Mouse (Mus musculus): ENCODE measurements at regions not wholly inside any gene's neighbourhood (a gene's known extent, or its start where the extent isn't known, plus 50 kb on each side); places are given as distances from the start of the nearest gene placed in this dataset.

GRCm38 (mm10) chr1:72108678-72109077 is 103.4 kb downstream of the Mreg start:
- H3K4me3 ChIP-seq (replicated peaks; ENCODE audit: extremely low read depth, low read depth, low read length) = no peak overlapping the region
- no peaks in the 10 kb centered on the region for H3K4me1 ChIP-seq (ENCODE audit: control insufficient read depth, insufficient read depth, low read length)
- TF ChIP-seq POLR2A (IDR thresholded peaks at IDR 0.05; ENCODE audit: borderline replicate concordance, extremely low read depth, low read depth, low read length) = no peak
- TF ChIP-seq CTCF (IDR thresholded peaks at IDR 0.05; ENCODE audit: insufficient read depth, low read length) = no peak
- 59% methylated on average over 8 of the region's 8 CpGs for WGBS
- DNase-seq = no peak

- no peak for DNase-seq
- 85% methylated on average over 7 of the region's 7 CpGs for WGBS
- no peak for TF ChIP-seq POLR2A (IDR thresholded peaks at IDR 0.05; ENCODE audit: borderline replicate concordance, extremely low read depth, low read depth, low read length)
- TF ChIP-seq CTCF (IDR thresholded peaks at IDR 0.05; ENCODE audit: insufficient read depth, low read length) = no peak
- Histone ChIP-seq H3K4me1 (ENCODE audit: control insufficient read depth, insufficient read depth, low read length) (no peaks in the 10 kb centered on the region), H3K4me3 (replicated peaks; ENCODE audit: extremely low read depth, low read depth, low read length) (no peak overlapping the region)
Observed at GRCm38 (mm10) chr1:72107125-72107524, 105.0 kb downstream of the Mreg start.

- H3K4me1 ChIP-seq (ENCODE audit: control insufficient read depth, insufficient read depth, low read length) = no peaks in the 10 kb centered on the region
- no peak for TF ChIP-seq POLR2A (IDR thresholded peaks at IDR 0.05; ENCODE audit: borderline replicate concordance, extremely low read depth, low read depth, low read length)
- no peak for TF ChIP-seq CTCF (IDR thresholded peaks at IDR 0.05; ENCODE audit: insufficient read depth, low read length)
- H3K4me3 ChIP-seq (replicated peaks; ENCODE audit: extremely low read depth, low read depth, low read length) = no peak overlapping the region
- DNase-seq = no peak
- WGBS = 84% methylated on average over 4 of the region's 4 CpGs
Observed at GRCm38 (mm10) chr1:72106655-72107054, 105.5 kb downstream of the Mreg start.

- TF ChIP-seq POLR2A (IDR thresholded peaks at IDR 0.05; ENCODE audit: borderline replicate concordance, extremely low read depth, low read depth, low read length) (no peak), CTCF (IDR thresholded peaks at IDR 0.05; ENCODE audit: insufficient read depth, low read length) (no peak)
- DNase-seq = no peak
- H3K4me1 ChIP-seq (ENCODE audit: control insufficient read depth, insufficient read depth, low read length) = no peaks in the 10 kb centered on the region
- no peak overlapping the region for H3K4me3 ChIP-seq (replicated peaks; ENCODE audit: extremely low read depth, low read depth, low read length)
- 65% methylated on average over 5 of the region's 5 CpGs for WGBS
Observed at GRCm38 (mm10) chr1:72105435-72106057, 106.6 kb downstream of the Mreg start.

GRCm38 (mm10) chr1:72103962-72104361 is 108.1 kb downstream of the Mreg start:
- no peak overlapping the region for H3K4me3 ChIP-seq (replicated peaks; ENCODE audit: extremely low read depth, low read depth, low read length)
- H3K4me1 ChIP-seq (ENCODE audit: control insufficient read depth, insufficient read depth, low read length) = no peaks in the 10 kb centered on the region
- 45% methylated on average over 6 of the region's 6 CpGs for WGBS
- no peak for DNase-seq
- TF ChIP-seq CTCF (IDR thresholded peaks at IDR 0.05; ENCODE audit: insufficient read depth, low read length) (no peak), POLR2A (IDR thresholded peaks at IDR 0.05; ENCODE audit: borderline replicate concordance, extremely low read depth, low read depth, low read length) (no peak)

- no peak overlapping the region for H3K4me3 ChIP-seq (replicated peaks; ENCODE audit: extremely low read depth, low read depth, low read length)
- 79% methylated on average over 6 of the region's 6 CpGs for WGBS
- no peaks in the 10 kb centered on the region for H3K4me1 ChIP-seq (ENCODE audit: control insufficient read depth, insufficient read depth, low read length)
- TF ChIP-seq POLR2A (IDR thresholded peaks at IDR 0.05; ENCODE audit: borderline replicate concordance, extremely low read depth, low read depth, low read length) = no peak
- TF ChIP-seq CTCF (IDR thresholded peaks at IDR 0.05; ENCODE audit: insufficient read depth, low read length) = no peak
- DNase-seq = no peak
Observed at GRCm38 (mm10) chr1:72103387-72103786, 108.7 kb downstream of the Mreg start.

GRCm38 (mm10) chr1:72099447-72099846 is 112.7 kb downstream of the Mreg start:
- Histone ChIP-seq H3K4me1 (ENCODE audit: control insufficient read depth, insufficient read depth, low read length) (no peaks in the 10 kb centered on the region), H3K4me3 (replicated peaks; ENCODE audit: extremely low read depth, low read depth, low read length) (no peak overlapping the region)
- TF ChIP-seq POLR2A (IDR thresholded peaks at IDR 0.05; ENCODE audit: borderline replicate concordance, extremely low read depth, low read depth, low read length) = no peak
- no peak for TF ChIP-seq CTCF (IDR thresholded peaks at IDR 0.05; ENCODE audit: insufficient read depth, low read length)
- 39% methylated on average over 5 of the region's 5 CpGs for WGBS
- no peak for DNase-seq

GRCm38 (mm10) chr1:72091344-72091743 is 120.8 kb downstream of the Mreg start:
- Histone ChIP-seq H3K4me1 (ENCODE audit: control insufficient read depth, insufficient read depth, low read length) (no peaks in the 10 kb centered on the region), H3K4me3 (replicated peaks; ENCODE audit: extremely low read depth, low read depth, low read length) (no peak overlapping the region)
- no peak for TF ChIP-seq POLR2A (IDR thresholded peaks at IDR 0.05; ENCODE audit: borderline replicate concordance, extremely low read depth, low read depth, low read length)
- TF ChIP-seq CTCF (IDR thresholded peaks at IDR 0.05; ENCODE audit: insufficient read depth, low read length) = no peak
- 71% methylated on average over 2 of the region's 2 CpGs for WGBS
- no peak for DNase-seq

GRCm38 (mm10) chr1:72085661-72086060 is 126.4 kb downstream of the Mreg start:
- TF ChIP-seq POLR2A (IDR thresholded peaks at IDR 0.05; ENCODE audit: borderline replicate concordance, extremely low read depth, low read depth, low read length) (no peak), CTCF (IDR thresholded peaks at IDR 0.05; ENCODE audit: insufficient read depth, low read length) (no peak)
- DNase-seq = no peak
- Histone ChIP-seq H3K4me3 (replicated peaks; ENCODE audit: extremely low read depth, low read depth, low read length) (no peak overlapping the region), H3K4me1 (ENCODE audit: control insufficient read depth, insufficient read depth, low read length) (no peaks in the 10 kb centered on the region)
- WGBS = 63% methylated on average over 6 of the region's 6 CpGs

- no peak for TF ChIP-seq POLR2A (IDR thresholded peaks at IDR 0.05; ENCODE audit: borderline replicate concordance, extremely low read depth, low read depth, low read length)
- TF ChIP-seq CTCF (IDR thresholded peaks at IDR 0.05; ENCODE audit: insufficient read depth, low read length) = no peak
Observed at GRCm38 (mm10) chr1:72084219-72084618, 127.9 kb downstream of the Mreg start.

More at GRCm38 (mm10) chr1:72084219-72084618, 127.9 kb downstream of the Mreg start:
- Histone ChIP-seq H3K4me3 (replicated peaks; ENCODE audit: extremely low read depth, low read depth, low read length) (no peak overlapping the region), H3K4me1 (ENCODE audit: control insufficient read depth, insufficient read depth, low read length) (no peaks in the 10 kb centered on the region)
- WGBS = 80% methylated on average over 3 of the region's 3 CpGs
- DNase-seq = no peak

All from lung, adult 2 months (tissue).